Mouse (Mus musculus) embryonic stem cell, embryonic (primary cell): ENCODE results near the gene Rbks.

Experiments
- CTCF ChIA-PET, 4 experiments: fragments of 300-600 bp in 2 of 4; fragments of 350-600 bp in 2 of 4; sonication (Branson Sonifier 250); formaldehyde crosslinking; loops; one replicate each; lab custom pipeline; 2022; ENCODE audit warnings: inconsistent platforms in 2 of 4; lab: Charles Lee
- POLR2A ChIA-PET, 4 experiments: fragments of 300-600 bp in 2 of 4; fragments of 350-600 bp in 2 of 4; sonication (Branson Sonifier 250); formaldehyde crosslinking; loops; one replicate each; lab custom pipeline; 2022; ENCODE audit warnings: antibody characterized with exemption in 4 of 4, inconsistent platforms in 1 of 4; lab: Charles Lee

The Rbks gene

DNA sequence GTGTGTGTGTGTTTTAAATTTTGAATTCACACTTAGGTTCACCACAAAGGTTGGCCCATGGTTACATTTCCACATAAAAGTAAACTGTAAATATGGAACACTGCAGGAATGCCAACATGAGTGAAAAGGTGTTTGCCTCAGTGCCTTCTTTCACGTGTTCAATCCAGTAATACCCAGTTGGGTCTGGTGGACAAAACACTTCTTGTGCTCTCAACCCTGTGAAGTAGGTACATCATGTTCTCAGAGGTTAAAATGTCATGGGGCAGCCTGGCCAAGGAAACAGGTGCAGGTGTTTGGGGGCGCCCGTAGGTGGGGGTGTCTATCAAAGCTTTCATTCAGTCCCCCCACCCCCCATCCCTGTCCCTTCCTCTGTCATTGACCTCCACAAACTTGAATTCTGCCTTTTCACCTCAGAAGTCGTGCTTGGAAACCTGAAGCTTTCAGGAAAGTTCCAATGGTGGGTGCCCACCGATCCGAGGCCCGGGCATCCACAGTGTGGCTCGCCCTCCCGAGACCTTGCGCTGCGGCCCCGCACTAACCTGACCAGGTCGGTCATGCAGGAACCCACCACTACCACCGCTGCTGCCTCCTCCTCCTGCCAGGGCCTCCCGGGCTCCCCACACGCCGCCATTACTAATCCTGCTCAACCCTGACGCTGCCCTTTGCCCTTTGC is at the start of gene Rbks:
Gene Rbks (minus strand): TSS at position 657 of the 673 bp plus-strand sequence.
- ChIA-PET POLR2A (interaction anchor here in 3 of 4 experiments (0.6 to 2.0 kb wide), 18 partner anchors 9 to 913 kb away, joined by 3 to 8 read pairs (median 3); partner anchors contain the start of genes Mrpl33 (in 1 of the 3), Ppp1cb (in 1 of the 3) and Zfp512 (in 1 of the 3)), CTCF (interaction anchor here in 1 of 4 experiments (0.6 kb wide), 1 partner anchor 699 kb away, joined by 3 read pairs; no protein-coding TSS in a partner anchor)

DNA sequence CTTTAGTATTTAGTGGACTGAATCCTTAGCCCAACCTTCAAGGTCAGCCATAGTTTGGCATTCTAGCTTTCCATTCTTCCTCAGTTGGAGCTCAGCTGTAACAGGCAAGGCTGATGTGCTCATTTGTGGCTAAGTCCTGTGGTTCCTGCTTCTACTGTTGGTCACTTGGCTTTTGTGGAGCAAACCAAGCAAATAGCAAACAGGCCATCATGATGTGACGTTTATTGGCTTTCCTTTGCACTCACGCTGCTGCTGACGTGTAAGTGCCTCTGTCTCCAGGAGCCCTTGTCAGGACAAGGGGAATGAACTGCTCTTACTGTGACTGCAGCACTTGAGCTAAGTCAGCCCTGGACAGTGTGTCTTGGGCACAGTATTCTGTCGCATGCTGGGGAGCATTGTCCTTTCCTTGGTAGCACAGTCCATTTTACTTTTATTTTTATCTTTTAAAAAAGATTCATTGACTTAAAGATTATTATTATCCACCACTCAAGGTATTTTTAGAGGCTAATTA is 45.1 kb upstream of the Rbks start:
- POLR2A ChIA-PET: interaction anchor here in 1 of 4 experiments (0.5 kb wide), 1 partner anchor 698 kb away, joined by 3 read pairs; no protein-coding TSS in a partner anchor
- CTCF ChIA-PET: no interaction called here

DNA sequence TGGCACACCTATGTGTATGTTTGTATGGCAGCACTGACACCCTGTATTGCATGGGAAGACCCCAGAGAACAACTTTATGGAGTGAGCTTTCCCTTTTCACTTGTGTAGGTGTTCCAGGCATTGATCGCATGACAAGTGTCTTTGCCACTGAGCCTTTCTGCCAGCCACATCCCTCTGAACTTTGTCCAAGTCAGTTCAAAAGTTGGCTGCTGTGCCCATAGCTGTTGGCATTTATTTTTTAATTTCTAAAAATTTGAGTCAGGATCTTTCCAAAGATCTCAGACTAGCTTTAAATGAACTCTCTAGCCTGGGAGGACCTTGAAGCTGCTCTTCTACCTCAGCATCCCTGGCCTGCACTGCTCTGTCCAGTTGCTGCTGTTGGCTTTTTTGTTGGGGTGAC is 44.5 kb upstream of the Rbks start:
- ChIA-PET POLR2A (interaction anchor here in 1 of 4 experiments (0.5 kb wide), 1 partner anchor 699 kb away, joined by 3 read pairs; no protein-coding TSS in a partner anchor), CTCF (no interaction called here)

DNA sequence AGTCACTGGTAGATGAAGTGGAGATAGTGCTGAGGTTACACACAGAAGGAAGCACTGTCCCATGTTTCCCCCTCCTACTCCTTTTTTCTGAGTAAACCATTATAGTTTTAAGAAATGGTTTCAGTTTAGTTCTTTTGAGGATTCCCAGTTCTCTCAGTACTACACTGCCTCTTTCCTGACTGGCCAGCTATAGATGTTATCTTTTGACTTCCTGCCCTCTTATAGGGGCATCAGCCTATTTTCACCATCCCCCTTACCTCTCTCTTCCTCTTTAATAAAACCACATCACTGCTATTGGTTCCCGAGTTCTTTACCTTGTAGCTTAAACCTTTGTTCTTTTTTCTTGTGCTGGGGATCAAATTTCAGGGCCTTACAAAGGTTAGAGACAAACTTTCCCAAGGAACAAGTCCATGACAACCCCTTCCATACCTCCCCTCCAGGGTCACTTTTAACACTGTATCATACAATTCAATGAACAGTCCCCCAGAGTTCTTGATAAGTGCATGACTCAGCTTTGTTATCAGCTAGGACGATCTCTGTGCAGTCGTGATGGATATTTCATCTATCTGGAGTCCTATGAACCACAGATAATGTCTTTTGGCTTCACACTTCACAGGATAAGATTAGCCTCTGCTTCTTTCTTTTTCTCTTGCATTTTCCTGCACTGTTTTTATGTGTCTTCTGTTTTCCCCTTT is 35.4 kb upstream of the Rbks start:
- POLR2A ChIA-PET: no interaction called here
- CTCF ChIA-PET: no interaction called here

DNA sequence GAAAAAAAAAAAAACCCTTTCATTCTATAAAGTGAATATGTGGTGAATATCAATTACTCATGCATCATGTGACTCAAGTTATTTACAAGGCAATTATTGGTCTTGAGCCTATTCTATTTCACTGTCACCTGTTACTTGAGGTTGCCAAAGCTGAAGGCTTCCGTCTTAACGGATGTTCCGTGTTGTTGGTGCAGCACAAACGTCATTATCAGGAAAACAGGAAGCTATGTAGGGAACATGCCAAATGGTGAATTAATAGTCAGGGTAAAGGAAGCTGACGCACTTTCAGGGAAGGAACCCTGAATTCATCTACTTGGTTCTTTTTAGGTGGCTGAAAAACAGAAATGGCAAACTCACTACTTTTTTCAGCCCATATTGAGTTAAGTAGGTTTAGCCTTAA is 30.0 kb upstream of the Rbks start:
- POLR2A ChIA-PET: interaction anchor here in 1 of 4 experiments (0.6 kb wide), 1 partner anchor 1937 kb away, joined by 4 read pairs; no protein-coding TSS in a partner anchor
- CTCF ChIA-PET: no interaction called here

DNA sequence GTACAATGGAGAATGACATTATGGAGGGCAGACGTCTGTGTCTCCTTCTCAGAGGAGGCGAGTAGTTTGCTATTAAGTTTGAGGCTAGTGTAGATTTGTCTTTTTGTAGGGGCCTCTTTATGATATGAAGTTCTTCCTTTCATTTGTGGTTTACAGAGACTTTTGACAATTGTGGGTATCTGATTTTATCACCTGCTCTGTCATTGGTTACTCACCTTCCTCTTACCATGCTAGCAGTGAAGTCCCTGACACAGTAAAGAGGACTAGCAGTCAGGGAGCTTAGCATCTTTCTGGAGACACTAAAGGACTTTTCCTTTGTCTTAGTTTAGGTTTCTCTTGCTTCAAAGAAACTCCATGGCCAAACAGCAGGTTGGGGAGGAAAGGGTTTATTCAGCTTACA is 28.5 kb upstream of the Rbks start:
- ChIA-PET CTCF (interaction anchor here in 1 of 4 experiments (0.6 kb wide), 1 partner anchor 162 kb away, joined by 3 read pairs; no protein-coding TSS in a partner anchor), POLR2A (interaction anchor here in 1 of 4 experiments (0.5 kb wide), 1 partner anchor 100 kb away, joined by 3 read pairs; no protein-coding TSS in a partner anchor)

DNA sequence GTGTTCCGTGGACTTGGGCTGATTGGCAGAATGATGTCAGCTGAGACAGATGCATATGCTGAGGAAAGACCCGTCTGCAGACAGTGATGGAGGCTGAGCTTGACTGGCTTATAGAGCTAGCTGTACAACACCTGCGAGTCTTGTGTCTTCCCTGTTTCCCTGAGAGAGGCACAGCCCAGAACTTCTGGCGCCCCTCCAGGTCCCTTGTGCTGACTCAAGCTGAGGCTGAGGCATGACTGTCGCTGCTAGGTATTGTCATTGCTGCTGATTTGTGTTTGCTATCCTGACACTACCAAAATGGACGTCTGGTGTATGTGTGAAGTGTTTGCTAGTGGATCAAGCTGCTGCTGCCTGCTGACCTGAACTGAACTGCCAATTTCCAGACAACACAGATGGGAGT is 27.1 kb upstream of the Rbks start:
- POLR2A ChIA-PET: interaction anchor here in 1 of 4 experiments (1.0 kb wide), 1 partner anchor 22 kb away, joined by 3 read pairs; no protein-coding TSS in a partner anchor
- CTCF ChIA-PET: interaction anchor here in 1 of 4 experiments (0.6 kb wide), 1 partner anchor 15 kb away, joined by 3 read pairs; no protein-coding TSS in a partner anchor

DNA sequence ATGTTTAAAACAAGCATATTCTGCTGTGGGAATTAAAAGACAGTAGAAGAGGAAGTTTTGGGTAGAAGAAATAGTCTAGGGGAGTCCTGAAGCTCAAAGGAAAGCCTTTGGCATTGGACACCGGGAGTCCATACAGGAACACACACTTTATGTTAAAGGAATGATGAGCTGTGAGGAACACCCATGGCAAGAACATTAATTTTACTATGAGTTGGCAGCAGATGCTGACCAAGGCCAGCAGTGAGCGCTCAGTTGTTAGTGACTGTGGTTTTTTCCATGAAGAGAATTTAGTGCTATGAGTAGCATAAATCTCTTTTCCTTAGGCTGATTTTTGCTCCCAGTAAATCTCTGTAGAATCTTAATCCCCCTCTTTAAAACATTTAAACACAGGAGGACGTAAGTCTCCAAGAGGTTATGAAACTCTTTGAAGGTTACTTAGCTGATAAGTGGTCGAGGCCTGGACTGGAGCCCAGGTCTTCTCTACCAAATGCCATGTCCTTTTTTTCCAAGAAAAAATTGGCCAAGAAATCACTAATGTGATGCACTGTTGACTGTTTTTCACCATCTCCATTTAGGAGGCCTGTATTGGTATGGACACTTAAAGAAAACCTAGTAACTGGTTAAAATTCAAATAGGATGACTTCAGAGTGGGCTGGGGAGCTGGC is 18.2 kb upstream of the Rbks start:
- POLR2A ChIA-PET: interaction anchor here in 1 of 4 experiments (1.3 kb wide), 1 partner anchor 112 kb away, joined by 3 read pairs; no protein-coding TSS in a partner anchor
- CTCF ChIA-PET: no interaction called here

DNA sequence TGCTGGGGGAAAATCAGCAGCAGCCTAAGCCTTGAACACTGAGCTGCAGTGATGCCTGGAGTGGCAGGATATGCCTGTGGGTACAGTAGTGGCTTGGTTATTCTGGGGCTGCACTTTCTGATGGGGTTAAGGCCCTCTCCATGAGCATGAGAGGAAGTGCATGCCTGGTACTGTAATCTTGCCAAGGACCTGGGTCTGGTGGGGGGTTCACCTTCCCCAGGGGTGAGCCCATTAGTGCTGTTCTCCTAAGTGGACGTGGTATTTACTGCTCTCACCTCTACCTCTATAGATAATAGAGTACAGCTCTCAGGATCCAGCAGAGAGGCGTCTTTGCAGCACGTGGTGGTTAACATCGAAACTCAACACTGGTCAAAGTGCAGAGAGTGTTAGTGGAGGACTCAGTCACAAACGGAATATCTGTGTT is 16.4 kb upstream of the Rbks start:
- ChIA-PET CTCF (no interaction called here), POLR2A (interaction anchor here in 2 of 4 experiments (0.6 to 1.0 kb wide), 3 partner anchors 91 to 1816 kb away, joined by 3 read pairs; no protein-coding TSS in a partner anchor)

DNA sequence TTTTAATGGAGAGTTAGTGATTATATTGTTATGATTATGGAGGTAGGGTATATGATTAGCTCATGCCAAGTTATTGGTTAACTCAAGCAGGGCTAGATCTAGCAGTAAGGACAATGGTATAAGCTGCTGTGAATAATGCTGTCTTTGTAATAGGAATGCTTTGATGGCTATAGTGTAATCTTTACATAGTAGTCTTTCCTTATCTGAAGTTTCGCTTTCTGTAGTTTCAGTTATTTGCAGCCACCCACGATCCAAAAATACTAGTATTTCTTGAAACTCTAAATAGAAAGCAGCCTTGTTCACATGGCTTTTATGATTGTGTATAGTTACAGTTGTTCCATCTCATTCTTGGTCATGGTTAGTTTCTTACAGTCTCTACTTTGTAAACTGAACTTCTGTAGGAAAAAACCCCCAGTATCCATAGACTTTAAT is 15.9 kb upstream of the Rbks start:
- CTCF ChIA-PET: no interaction called here

DNA sequence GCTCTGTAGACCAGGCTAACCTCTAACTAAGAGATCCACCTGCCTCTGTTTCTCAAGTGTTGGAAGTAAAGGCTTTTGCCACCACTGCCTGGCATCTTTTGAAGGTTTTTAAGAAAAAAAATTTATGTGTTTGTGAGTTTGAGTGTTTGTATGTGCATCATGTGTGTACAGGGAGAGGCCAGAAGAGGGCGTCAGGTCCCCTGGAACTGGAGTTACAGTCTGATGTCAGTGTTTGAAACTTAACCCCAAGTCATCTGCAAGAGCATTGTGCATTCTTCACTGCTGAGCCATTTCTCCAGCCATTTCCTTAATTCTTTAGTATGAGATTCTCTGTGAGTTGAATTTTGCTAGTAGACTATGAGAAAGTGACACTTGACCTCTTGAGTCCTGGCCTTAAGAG is 12.0 kb upstream of the Rbks start:
- ChIA-PET CTCF (interaction anchor here in 1 of 4 experiments (0.6 kb wide), 1 partner anchor 15 kb away, joined by 3 read pairs; no protein-coding TSS in a partner anchor), POLR2A (interaction anchor here in 2 of 4 experiments (0.6 to 1.0 kb wide), 3 partner anchors 62 to 428 kb away, joined by 3 to 4 read pairs (median 3); no protein-coding TSS in a partner anchor)

More for the DNA sequence above, 15.9 kb upstream of the Rbks start:
- POLR2A ChIA-PET: interaction anchor here in 1 of 4 experiments (0.6 kb wide), 1 partner anchor 92 kb away, joined by 3 read pairs; no protein-coding TSS in a partner anchor

DNA sequence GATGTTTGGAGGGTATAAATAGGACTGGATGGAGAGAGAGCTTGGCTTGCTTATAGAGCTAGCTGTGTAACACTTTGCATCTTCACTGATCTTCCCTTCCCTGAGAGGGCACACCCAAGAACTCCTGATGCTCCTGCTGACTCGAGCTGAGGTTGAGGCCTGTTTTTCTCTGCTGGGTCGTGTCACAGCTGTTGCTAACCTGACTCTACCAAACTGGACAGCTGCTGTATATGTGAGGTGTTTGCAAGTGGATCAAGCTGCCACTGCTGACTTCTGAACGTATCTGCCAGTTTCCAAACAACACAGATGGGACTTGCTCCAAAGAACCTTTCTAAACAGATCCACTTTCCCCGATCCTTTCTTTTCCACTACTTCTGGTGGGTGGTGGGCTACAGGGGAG is 9.4 kb upstream of the Rbks start:
- ChIA-PET CTCF (interaction anchor here in 3 of 4 experiments (0.5 to 1.5 kb wide), 3 partner anchors 219 to 488 kb away, joined by 3 read pairs; no protein-coding TSS in a partner anchor), POLR2A (interaction anchor here in 1 of 4 experiments (1.0 kb wide), 1 partner anchor 9 kb away, joined by 3 read pairs; the partner anchor contains the start of genes Babam2 and Rbks)

DNA sequence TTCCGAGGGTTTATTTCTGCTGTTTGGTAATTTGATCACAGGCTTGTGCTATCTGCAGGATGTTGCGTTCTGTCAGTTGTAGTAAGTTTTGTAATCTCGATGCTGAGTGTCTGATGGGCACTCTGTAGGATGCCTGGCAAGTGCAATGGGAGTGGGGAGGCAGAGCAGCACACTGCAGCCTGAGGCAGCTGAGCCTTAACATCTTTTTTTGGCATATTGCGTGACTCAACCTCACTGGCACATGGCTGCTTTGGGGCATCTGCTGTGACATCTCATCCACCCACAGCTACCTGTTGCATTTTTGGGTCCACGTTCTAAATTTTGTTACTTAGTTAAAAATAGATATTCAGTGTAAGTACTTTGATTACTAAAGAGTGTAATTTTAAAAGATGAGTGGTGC is 7.5 kb upstream of the Rbks start:
- POLR2A ChIA-PET: interaction anchor here in 1 of 4 experiments (1.4 kb wide), 1 partner anchor 109 kb away, joined by 3 read pairs; the partner anchor contains the start of gene Mrpl33
- CTCF ChIA-PET: no interaction called here

DNA sequence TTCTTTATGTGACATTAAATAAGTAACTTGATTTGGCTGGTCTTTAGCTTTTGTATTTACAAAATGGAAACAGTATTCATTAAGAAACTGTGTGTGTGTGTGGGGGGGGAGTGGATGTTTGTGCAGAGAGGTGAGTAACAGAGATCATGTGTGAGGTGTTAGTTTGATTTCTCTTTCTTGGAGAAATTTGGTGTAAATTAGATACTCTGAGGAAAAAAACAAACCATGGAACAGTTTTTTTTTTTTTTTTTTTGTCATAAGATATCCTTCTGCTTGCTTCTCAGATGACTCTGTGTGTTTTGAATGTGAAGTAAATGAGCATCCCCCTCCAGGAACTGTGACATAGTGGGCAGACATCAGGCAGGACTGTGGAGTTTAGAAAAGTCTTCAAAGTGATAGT is 2.0 kb upstream of the Rbks start:
- POLR2A ChIA-PET: interaction anchor here in 3 of 4 experiments (0.6 to 1.3 kb wide), 8 partner anchors 64 to 661 kb away, joined by 3 to 5 read pairs (median 3); no protein-coding TSS in a partner anchor
- CTCF ChIA-PET: interaction anchor here in 1 of 4 experiments (0.6 kb wide), 1 partner anchor 711 kb away, joined by 3 read pairs; no protein-coding TSS in a partner anchor

DNA sequence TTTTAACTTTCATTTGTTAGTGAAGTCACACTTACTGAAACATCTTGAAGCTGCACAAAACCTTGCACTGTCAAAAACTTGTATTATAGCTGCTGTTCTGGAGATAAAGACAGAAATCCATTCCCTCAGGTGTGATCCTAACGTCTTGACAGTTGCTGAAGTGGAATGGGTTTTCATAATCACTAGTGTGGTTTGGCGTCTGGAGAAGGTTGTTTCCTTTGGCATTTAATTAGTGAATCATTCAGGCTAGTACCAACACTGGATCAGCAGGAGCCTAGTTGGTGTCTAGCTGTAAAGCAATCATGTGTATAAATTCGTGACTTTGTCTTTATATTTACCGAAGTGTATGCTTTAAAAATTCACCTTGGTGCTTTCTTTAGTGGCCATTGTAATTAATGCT is 1.5 kb upstream of the Rbks start:
- ChIA-PET POLR2A (interaction anchor here in 3 of 4 experiments (0.6 to 1.6 kb wide), 8 partner anchors 64 to 662 kb away, joined by 3 to 5 read pairs (median 3); no protein-coding TSS in a partner anchor), CTCF (no interaction called here)

DNA sequence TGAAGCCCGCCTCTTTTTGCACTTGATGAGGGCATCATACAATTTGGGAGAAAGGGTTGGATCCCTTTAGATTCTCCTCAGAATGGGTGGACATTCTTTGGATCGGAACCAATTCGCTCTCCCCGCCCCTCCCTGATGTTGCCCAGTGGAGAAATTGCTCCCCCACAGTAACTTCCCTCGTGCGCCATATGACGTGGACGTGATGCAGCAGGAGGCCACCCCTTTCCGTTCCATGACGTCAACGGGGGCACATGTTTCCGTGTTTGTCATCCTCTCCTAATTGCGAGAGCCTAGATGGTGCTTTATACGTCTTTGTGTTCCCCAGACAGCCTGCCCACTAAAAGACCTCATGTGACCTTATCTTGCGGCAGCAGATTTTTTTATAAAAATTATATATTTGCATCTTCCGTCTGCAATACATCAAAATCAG is 885 bp upstream of the Rbks start:
- ChIA-PET CTCF (no interaction called here), POLR2A (interaction anchor here (0.6 to 2.0 kb wide), 15 partner anchors 8 to 913 kb away, joined by 3 to 8 read pairs (median 4); partner anchors contain the start of genes Mrpl33 (in 1 of the 4), Ppp1cb (in 1 of the 4) and Yes1 (in 1 of the 4))

DNA sequence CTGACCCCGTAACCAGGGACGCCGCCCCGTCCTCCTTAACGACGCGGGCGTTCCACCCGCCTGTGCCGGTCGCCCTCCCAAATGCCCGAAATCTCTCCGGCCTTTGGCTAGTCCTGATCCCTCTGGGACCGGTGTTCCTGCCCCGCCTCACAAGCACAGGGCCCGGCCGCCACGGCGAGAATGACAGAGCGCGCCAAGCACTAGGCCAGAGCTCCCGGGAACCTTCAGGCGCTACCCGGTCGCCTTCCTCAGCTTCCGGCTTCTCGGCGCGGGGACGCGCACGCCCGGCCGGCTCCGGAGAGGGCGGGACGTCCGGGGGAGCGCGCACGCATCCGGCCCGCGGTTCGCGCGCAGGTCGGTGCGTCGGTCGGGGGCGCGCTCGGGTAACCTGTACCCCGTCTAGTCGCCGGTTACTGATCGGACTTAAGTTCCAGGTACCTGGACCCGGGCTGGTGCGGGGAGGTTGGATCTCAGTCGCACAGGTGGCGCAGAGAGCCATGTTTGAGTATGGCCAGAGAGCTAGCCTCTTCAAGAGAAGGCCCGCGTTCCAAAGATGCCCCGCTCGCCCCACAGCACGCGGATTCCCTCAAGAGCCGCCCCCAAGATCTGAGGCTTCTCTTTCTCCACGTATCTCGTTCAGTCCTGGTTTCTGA is 343 bp upstream of the Rbks start, which contains the start of gene Babam2:
Gene Babam2 (plus strand): TSS at position 41 of the 653 bp plus-strand sequence.
- CTCF ChIA-PET: interaction anchor here in 1 of 4 experiments (0.6 kb wide), 1 partner anchor 700 kb away, joined by 3 read pairs; no protein-coding TSS in a partner anchor
- POLR2A ChIA-PET: interaction anchor here in 3 of 4 experiments (0.6 to 2.0 kb wide), 20 partner anchors 9 to 913 kb away, joined by 3 to 8 read pairs (median 3); partner anchors contain the start of genes Ppp1cb (in 2 of the 3), Mrpl33 (in 1 of the 3), Yes1 (in 1 of the 3) and Zfp512 (in 1 of the 3)
